ENCODE assay signal across 10 mouse cellular contexts in the genomic region with DNA sequence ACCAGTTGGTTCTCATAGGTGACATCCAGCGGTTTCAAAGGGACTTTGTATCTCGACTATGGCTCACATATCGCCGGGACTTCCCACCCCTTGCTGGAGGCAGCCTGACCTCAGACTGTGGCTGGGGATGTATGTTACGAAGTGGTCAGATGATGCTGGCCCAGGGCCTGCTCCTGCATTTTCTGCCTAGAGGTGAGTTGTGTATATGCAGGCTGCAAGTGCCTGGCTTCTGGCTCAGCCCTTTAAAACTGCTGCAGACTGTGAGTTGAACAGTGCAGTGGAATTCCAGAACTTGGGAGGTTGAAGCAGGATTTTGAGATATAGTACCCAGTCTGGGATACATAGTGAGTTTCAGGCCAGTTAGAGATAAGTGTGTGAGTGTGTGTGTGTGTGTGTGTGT. TPM values are rescaled to one million over a fixed set of nuclear protein-coding genes. Genes with fewer than 3 reads are reported as not detected.
A peak's percentile ranks its signal among the peaks of the same experiment; 100 is the strongest.
DNase-seq lines count a peak whose midpoint lies in the region; ATAC-seq and TF ChIP-seq lines count a peak whose summit lies in the region.
"Had no signal": no experiment of that assay in that cellular context is flagged by ENCODE, and none has a peak within 500 bp of the region (broad histone marks: within the 10 kb centered on the region; RNA-seq: fewer than 3 reads in every experiment).

No protein-coding gene starts in this region.

- no peaks in the 10 kb centered on the region for H3K27me3 ChIP-seq in forebrain, embryonic 12.5 days
- H3K27me3 ChIP-seq in forebrain, embryonic 15.5 days, result no peaks in the 10 kb centered on the region
- H3K27me3 ChIP-seq in kidney, embryonic 16.5 days (ENCODE audit: insufficient read depth, low read length), result no peaks in the 10 kb centered on the region
- H3K27me3 ChIP-seq in hindbrain, embryonic 15.5 days, result no peaks in the 10 kb centered on the region
- H3K27me3 ChIP-seq in myocyte (ENCODE audit: control insufficient read depth, insufficient read depth, insufficient read length), result no peaks in the 10 kb centered on the region

- no peak for TF ChIP-seq POLR2A in myocyte (IDR thresholded peaks at IDR 0.05; ENCODE audit: insufficient read length, low read depth)

- H3K79me2 ChIP-seq in myocyte (ENCODE audit: control insufficient read depth, insufficient read depth), result peaks cover 16% of the 10 kb centered on the region

- no peak overlapping the region for H3ac ChIP-seq in myocyte (ENCODE audit: control insufficient read depth, insufficient read length)

- H3K4me1 ChIP-seq in forebrain, embryonic 12.5 days, result peaks cover 22% of the 10 kb centered on the region
- H3K4me1 ChIP-seq in forebrain, embryonic 15.5 days, result peaks cover 21% of the 10 kb centered on the region
- H3K4me1 ChIP-seq in kidney, embryonic 16.5 days (ENCODE audit: insufficient read depth, low read length), result peaks cover 22% of the 10 kb centered on the region
- peaks cover 25% of the 10 kb centered on the region for H3K4me1 ChIP-seq in hindbrain, embryonic 15.5 days (replicated peaks)

- H3K4me2 ChIP-seq in forebrain, embryonic 12.5 days, result peak overlapping the region; percentile 86
- H3K4me2 ChIP-seq in forebrain, embryonic 15.5 days (replicated peaks), result no peak overlapping the region
- no peak overlapping the region; the same call in 1 of the 2 replicates for H3K4me2 ChIP-seq in kidney, embryonic 16.5 days (replicated peaks; ENCODE audit: low read depth, low read length)
- peak overlapping the region; percentile 85; the same call in 1 of the 2 replicates for H3K4me2 ChIP-seq in hindbrain, embryonic 15.5 days
- H3K4me2 ChIP-seq in myocyte (ENCODE audit: low read depth), result peak overlapping the region; percentile 86

- H3K36me3 ChIP-seq in forebrain, embryonic 12.5 days (replicated peaks), result peaks cover 51% of the 10 kb centered on the region
- peaks cover 46% of the 10 kb centered on the region for H3K36me3 ChIP-seq in forebrain, embryonic 15.5 days
- peaks cover 38% of the 10 kb centered on the region for H3K36me3 ChIP-seq in kidney, embryonic 16.5 days (ENCODE audit: insufficient read depth, low read length)
- peaks cover 42% of the 10 kb centered on the region for H3K36me3 ChIP-seq in hindbrain, embryonic 15.5 days
- peaks cover under 1% of the 10 kb centered on the region for H3K36me3 ChIP-seq in myocyte (ENCODE audit: control insufficient read depth, insufficient read depth)

- H3K27ac ChIP-seq in forebrain, embryonic 12.5 days, result no peak overlapping the region
- H3K27ac ChIP-seq in forebrain, embryonic 15.5 days (replicated peaks), result no peak overlapping the region
- no peak overlapping the region for H3K27ac ChIP-seq in kidney, embryonic 16.5 days (ENCODE audit: low read length)
- no peak overlapping the region for H3K27ac ChIP-seq in hindbrain, embryonic 15.5 days (replicated peaks)

- no peak for ATAC-seq in forebrain, embryonic 12.5 days (ENCODE audit: low FRiP score)
- ATAC-seq in forebrain, embryonic 15.5 days (replicated peaks), result no peak
- ATAC-seq in kidney, embryonic 16.5 days (ENCODE audit: low FRiP score, low TSS enrichment), result no peak
- no peak for ATAC-seq in hindbrain, embryonic 15.5 days (ENCODE audit: low FRiP score, low read depth)

- 92% methylated on average over 5 of the region's 5 CpGs for WGBS in forebrain, embryonic 12.5 days
- WGBS in forebrain, embryonic 15.5 days, result 90% methylated on average over 5 of the region's 5 CpGs
- 87% methylated on average over 5 of the region's 5 CpGs for WGBS in kidney, embryonic 16.5 days
- WGBS in hindbrain, embryonic 15.5 days, result 96% methylated on average over 5 of the region's 5 CpGs

- H3K4me3 ChIP-seq in forebrain, embryonic 12.5 days (replicated peaks), result 0 out of 2 replicates have a peak overlapping the region, but pooled peaks have one; percentile 84
- no peak overlapping the region for H3K4me3 ChIP-seq in forebrain, embryonic 15.5 days
- H3K4me3 ChIP-seq in kidney, embryonic 16.5 days (ENCODE audit: low read length), result peak overlapping the region; percentile 62; the same call in 1 of the 2 replicates
- H3K4me3 ChIP-seq in hindbrain, embryonic 15.5 days, result no peak overlapping the region
- H3K4me3 ChIP-seq in myocyte, result peak overlapping the region; percentile 66

- no peak for DNase-seq in kidney, adult 18-20 months
- DNase-seq in urinary bladder, postnatal 25 days (ENCODE audit: low spot score), result no peak
- DNase-seq in ovary, adult 18-20 months (ENCODE audit: low spot score), result no peak
- DNase-seq: B cell, adult 2 months; kidney, postnatal 14 days had no signal

- no peaks in the 10 kb centered on the region for H3K9me3 ChIP-seq in forebrain, embryonic 12.5 days
- no peaks in the 10 kb centered on the region for H3K9me3 ChIP-seq in forebrain, embryonic 15.5 days
- no peaks in the 10 kb centered on the region for H3K9me3 ChIP-seq in kidney, embryonic 16.5 days (ENCODE audit: low read length)
- H3K9me3 ChIP-seq in hindbrain, embryonic 15.5 days, result no peaks in the 10 kb centered on the region

- no peak overlapping the region; the same call in 1 of the 2 replicates for H3K9ac ChIP-seq in forebrain, embryonic 12.5 days
- H3K9ac ChIP-seq in forebrain, embryonic 15.5 days (replicated peaks), result no peak overlapping the region
- H3K9ac ChIP-seq in kidney, embryonic 16.5 days (replicated peaks; ENCODE audit: low read length), result 0 out of 2 replicates have a peak overlapping the region, but pooled peaks have one; percentile 2
- H3K9ac ChIP-seq in hindbrain, embryonic 15.5 days, result no peak overlapping the region

TF ChIP-seq in myocyte, 11 proteins besides CTCF, POLR2A, EP300 and RAD21:
- TF ChIP-seq TCF3 (IDR thresholded peaks at IDR 0.05; ENCODE audit: insufficient read length, low read depth) (no peak), CEBPB (IDR thresholded peaks at IDR 0.05; ENCODE audit: insufficient read depth, poor library complexity, severe bottlenecking) (no peak), E2F4 (IDR thresholded peaks at IDR 0.05; ENCODE audit: insufficient read depth) (no peak), MYOD1 (IDR thresholded peaks at IDR 0.05; ENCODE audit: control insufficient read depth in 1 of 3, insufficient read length in 2 of 3, low read depth in 2 of 3) (no peak), TCF12 (IDR thresholded peaks at IDR 0.05; ENCODE audit: insufficient read depth, poor library complexity, severe bottlenecking) (no peak), MYOG (IDR thresholded peaks at IDR 0.05; ENCODE audit: control insufficient read depth in 1 of 3, insufficient read depth in 1 of 3, insufficient read length in 2 of 3, low read depth in 2 of 3) (no peak), MAX (IDR thresholded peaks at IDR 0.05; ENCODE audit: low read depth) (no peak), SRF (IDR thresholded peaks at IDR 0.05; ENCODE audit: control insufficient read depth, insufficient read length, low read depth) (no peak), POLR2AphosphoS2 (IDR thresholded peaks at IDR 0.05; ENCODE audit: insufficient read length, low read depth) (no peak), REST (IDR thresholded peaks at IDR 0.05; ENCODE audit: insufficient read depth, insufficient read length) (no peak), USF1 (IDR thresholded peaks at IDR 0.05; ENCODE audit: low read depth) (no peak)
TF ChIP-seq in myocyte: peak in this region for 0.

RNA-seq across cellular contexts. Expression of a gene that starts 1.8 kb away (rescaled TPM):
- 47.4 and 50.7 TPM in 2 replicates for polyA plus RNA-seq in forebrain, embryonic 12.5 days (2016; fragmentation: Nextera tagmentation; extraction: Ambion mirVana)
- polyA plus RNA-seq in forebrain, embryonic 15.5 days (2015; fragmentation: Nextera tagmentation; extraction: Ambion mirVana), result 53.1 and 55.0 TPM in 2 replicates
- 58.7 and 64.1 TPM in 2 replicates for polyA plus RNA-seq in kidney, embryonic 16.5 days (2015; fragmentation: Nextera tagmentation; extraction: Ambion mirVana)
- 47.6 and 53.7 TPM in 2 replicates for polyA plus RNA-seq in hindbrain, embryonic 15.5 days (2015; fragmentation: Nextera tagmentation; extraction: Ambion mirVana)
- 39.8 TPM for polyA plus RNA-seq in myocyte (2012; fragmentation: generic; extraction: Trizol)

RNA-seq across cellular contexts. Expression of a gene that starts 18.6 kb away (rescaled TPM):
- 0.33 and 0.38 TPM in 2 replicates for polyA plus RNA-seq in forebrain, embryonic 12.5 days (2016; fragmentation: Nextera tagmentation; extraction: Ambion mirVana)
- 1.6 TPM in 2 replicates for polyA plus RNA-seq in forebrain, embryonic 15.5 days (2015; fragmentation: Nextera tagmentation; extraction: Ambion mirVana)
- 0.13 and 0.14 TPM in 2 replicates for polyA plus RNA-seq in kidney, embryonic 16.5 days (2015; fragmentation: Nextera tagmentation; extraction: Ambion mirVana)
- 4.1 and 4.6 TPM in 2 replicates for polyA plus RNA-seq in hindbrain, embryonic 15.5 days (2015; fragmentation: Nextera tagmentation; extraction: Ambion mirVana)
- 0.22 TPM for polyA plus RNA-seq in myocyte (2012; fragmentation: generic; extraction: Trizol)

RNA-seq across cellular contexts. Expression of a gene that starts 20.9 kb away (rescaled TPM):
- polyA plus RNA-seq in forebrain, embryonic 12.5 days (2016; fragmentation: Nextera tagmentation; extraction: Ambion mirVana), result 19.5 and 20.8 TPM in 2 replicates
- polyA plus RNA-seq in forebrain, embryonic 15.5 days (2015; fragmentation: Nextera tagmentation; extraction: Ambion mirVana), result 18.0 and 18.1 TPM in 2 replicates
- polyA plus RNA-seq in kidney, embryonic 16.5 days (2015; fragmentation: Nextera tagmentation; extraction: Ambion mirVana), result 14.6 and 20.0 TPM in 2 replicates
- polyA plus RNA-seq in hindbrain, embryonic 15.5 days (2015; fragmentation: Nextera tagmentation; extraction: Ambion mirVana), result 14.9 and 15.7 TPM in 2 replicates
- 31.4 TPM for polyA plus RNA-seq in myocyte (2012; fragmentation: generic; extraction: Trizol)

RNA-seq across cellular contexts. Expression of a gene that starts 24.3 kb away (rescaled TPM):
- 70.6 and 74.5 TPM in 2 replicates for polyA plus RNA-seq in forebrain, embryonic 12.5 days (2016; fragmentation: Nextera tagmentation; extraction: Ambion mirVana)
- 91.3 and 97.9 TPM in 2 replicates for polyA plus RNA-seq in forebrain, embryonic 15.5 days (2015; fragmentation: Nextera tagmentation; extraction: Ambion mirVana)
- polyA plus RNA-seq in kidney, embryonic 16.5 days (2015; fragmentation: Nextera tagmentation; extraction: Ambion mirVana), result 50.9 and 51.7 TPM in 2 replicates
- 108 and 111 TPM in 2 replicates for polyA plus RNA-seq in hindbrain, embryonic 15.5 days (2015; fragmentation: Nextera tagmentation; extraction: Ambion mirVana)
- 53.2 TPM for polyA plus RNA-seq in myocyte (2012; fragmentation: generic; extraction: Trizol)

RNA-seq across cellular contexts. Expression of a gene that starts 27.7 kb away (rescaled TPM):
- 47.5 and 49.6 TPM in 2 replicates for polyA plus RNA-seq in forebrain, embryonic 12.5 days (2016; fragmentation: Nextera tagmentation; extraction: Ambion mirVana)
- 71.6 and 72.5 TPM in 2 replicates for polyA plus RNA-seq in forebrain, embryonic 15.5 days (2015; fragmentation: Nextera tagmentation; extraction: Ambion mirVana)
- polyA plus RNA-seq in kidney, embryonic 16.5 days (2015; fragmentation: Nextera tagmentation; extraction: Ambion mirVana), result 67.4 and 68.1 TPM in 2 replicates
- polyA plus RNA-seq in hindbrain, embryonic 15.5 days (2015; fragmentation: Nextera tagmentation; extraction: Ambion mirVana), result 66.7 and 68.2 TPM in 2 replicates
- polyA plus RNA-seq in myocyte (2012; fragmentation: generic; extraction: Trizol), result 34.1 TPM

Comparison
In these comparisons a context has a peak if more than half of its experiments do, and no peak if none do; other contexts are left out.
1. H3K4me2 ChIP-seq: peak in forebrain, embryonic 12.5 days (single experiment), hindbrain, embryonic 15.5 days (single experiment) and myocyte (single experiment); none in forebrain, embryonic 15.5 days (single experiment) and kidney, embryonic 16.5 days (single experiment).
2. H3K4me3 ChIP-seq: peak in forebrain, embryonic 12.5 days (single experiment), kidney, embryonic 16.5 days (single experiment) and myocyte (single experiment); none in forebrain, embryonic 15.5 days (single experiment) and hindbrain, embryonic 15.5 days (single experiment).